Mouse (Mus musculus): ENCODE data around the gene Sla2.
"Not testable (repeated sequence)": the region's sequence is repeated elsewhere in the genome, so short reads cannot be mapped to it uniquely, and the experiment has no call there.

Sla2 gene

DNA sequence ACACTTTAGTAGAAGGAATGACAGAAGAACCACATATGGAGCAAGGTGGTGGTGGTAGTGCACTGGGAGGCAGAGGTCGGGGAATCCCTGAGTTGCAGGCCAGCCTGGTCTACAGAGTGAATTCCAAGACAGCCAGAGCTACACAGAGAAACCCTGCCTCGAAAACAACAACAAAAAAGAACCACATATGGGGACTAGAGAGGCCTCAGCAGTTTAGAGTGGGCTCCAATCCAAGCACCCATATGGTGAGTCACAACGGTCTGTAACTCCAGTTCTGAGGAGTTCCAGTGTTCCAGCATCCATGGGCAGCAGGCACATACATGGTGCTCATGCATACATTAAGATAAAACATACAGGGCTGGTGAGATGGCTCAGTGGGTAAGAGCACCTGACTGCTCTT is 22.5 kb downstream of the Sla2 start:
- DNase-seq (ENCODE audit: low spot score), result no peak

- DNase-seq (ENCODE audit: low spot score), result no peak
Measured at GRCm38 (mm10) chr2:156863487-156864160, 23.4 kb downstream of the Sla2 start.

GRCm38 (mm10) chr2:156862772-156863486 is 24.1 kb downstream of the Sla2 start, which contains the start of gene Rab5if:
Gene Rab5if, plus strand, starts transcription at chr2:156863128.
- DNase-seq (ENCODE audit: low spot score), result peak; percentile 83

- no peak for DNase-seq (ENCODE audit: low spot score)
Measured at GRCm38 (mm10) chr2:156862041-156862717, 24.8 kb downstream of the Sla2 start.

DNA sequence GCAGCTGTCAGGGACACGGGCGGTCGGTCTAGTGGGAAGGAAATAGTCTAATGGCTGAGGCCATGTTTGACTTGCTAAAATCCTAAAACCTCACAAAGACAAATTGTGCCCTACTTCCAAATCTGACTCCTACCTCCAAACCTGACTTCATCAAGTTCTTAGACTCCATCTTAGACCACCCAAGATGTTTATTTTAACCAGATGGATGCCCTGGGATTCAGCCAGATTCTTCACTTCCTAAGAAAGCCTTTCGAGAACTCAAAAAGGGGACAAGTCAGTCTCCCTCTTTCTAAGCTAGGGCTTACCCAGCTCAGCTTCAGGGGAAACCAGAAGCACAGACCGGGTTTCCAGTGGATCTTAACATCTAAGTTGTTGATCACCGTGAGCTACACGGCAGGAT is 28.3 kb downstream of the Sla2 start:
- DNase-seq (ENCODE audit: low spot score), result no peak

DNA sequence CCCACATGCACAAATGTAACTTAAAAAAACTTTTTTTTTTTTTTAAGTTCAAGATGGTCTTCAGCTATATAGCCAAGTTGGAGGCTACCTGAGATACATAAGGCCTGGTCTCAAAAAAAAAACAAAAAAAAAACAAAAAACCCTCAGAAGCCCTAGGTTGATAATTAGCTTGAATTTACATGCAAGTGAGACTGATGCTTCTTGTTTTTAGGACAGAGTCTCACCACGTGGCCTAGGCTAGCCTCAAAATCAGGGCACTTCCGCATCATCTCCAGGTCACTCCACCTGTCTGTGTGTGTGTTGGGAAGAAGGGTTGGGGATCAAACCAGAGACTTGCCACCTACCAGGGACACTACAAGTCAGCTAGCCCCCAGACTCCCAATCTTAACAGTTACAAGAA is 29.2 kb downstream of the Sla2 start, which contains the start of gene 4930518I15Rik:
Gene 4930518I15Rik (minus strand): TSS at position 112 of the 400 bp plus-strand sequence.
- no peak for DNase-seq (ENCODE audit: low spot score)

GRCm38 (mm10) chr2:156857385-156857791 is 29.6 kb downstream of the Sla2 start:
- no peak for DNase-seq (ENCODE audit: low spot score)

DNA sequence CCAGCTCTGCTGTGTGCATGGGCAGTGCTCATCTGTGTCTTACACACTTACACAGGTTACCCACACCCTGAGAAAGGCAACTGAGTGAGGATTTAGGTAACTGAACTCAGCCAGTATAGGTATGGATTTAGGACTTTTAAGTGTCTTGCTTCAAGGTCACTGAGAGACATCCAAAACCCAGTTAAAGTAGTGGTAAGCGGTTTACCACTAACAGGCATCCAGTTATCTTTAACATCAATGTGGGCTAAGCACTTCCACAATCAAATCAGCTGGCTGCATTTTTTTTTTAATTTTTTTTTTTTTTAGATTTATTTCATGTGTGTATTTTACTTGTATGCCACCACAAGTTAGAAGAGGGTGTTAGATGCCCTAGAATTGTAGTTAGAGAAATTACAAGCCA is 30.7 kb downstream of the Sla2 start:
- no peak for DNase-seq (ENCODE audit: low spot score)

- DNase-seq (ENCODE audit: low spot score), result not testable (repeated sequence)
Measured at GRCm38 (mm10) chr2:156853999-156854771, 32.8 kb downstream of the Sla2 start.

GRCm38 (mm10) chr2:156853584-156853983 is 33.4 kb downstream of the Sla2 start:
- DNase-seq (ENCODE audit: low spot score), result not testable (repeated sequence)

GRCm38 (mm10) chr2:156850505-156850904 is 36.5 kb downstream of the Sla2 start:
- DNase-seq (ENCODE audit: low spot score), result no peak

DNA sequence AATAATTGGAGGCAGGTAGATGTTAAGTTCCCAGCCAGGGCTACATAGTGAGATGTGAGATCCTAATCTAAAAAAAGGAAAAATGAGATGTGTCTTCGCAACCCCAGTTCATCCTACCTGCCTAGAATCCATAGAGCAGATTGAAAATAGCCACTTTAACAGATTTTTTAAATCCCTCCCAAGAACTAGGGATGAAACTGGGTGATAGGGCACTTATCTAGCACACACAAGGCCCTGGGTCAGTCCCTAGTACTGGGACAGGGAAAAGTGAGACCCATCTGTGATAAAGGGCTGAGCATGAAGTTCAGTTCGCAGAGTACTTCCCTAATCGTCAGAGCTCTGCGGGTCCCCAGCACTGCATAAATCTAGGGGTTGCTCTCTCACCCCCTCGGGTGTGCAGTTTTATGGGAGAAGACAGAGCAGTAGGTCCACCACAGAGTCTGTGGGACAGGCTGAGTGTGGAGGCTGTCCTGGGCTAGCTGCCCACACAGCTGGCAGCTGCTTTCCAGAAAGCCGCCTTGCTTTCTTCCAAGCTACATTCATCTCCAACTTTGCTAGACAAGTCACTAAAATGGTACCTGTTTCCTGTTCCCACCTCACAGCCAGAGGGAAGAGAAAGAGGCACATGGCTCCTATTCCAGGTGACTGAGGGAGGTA is 38.3 kb downstream of the Sla2 start:
- no peak for DNase-seq (ENCODE audit: low spot score)

DNA sequence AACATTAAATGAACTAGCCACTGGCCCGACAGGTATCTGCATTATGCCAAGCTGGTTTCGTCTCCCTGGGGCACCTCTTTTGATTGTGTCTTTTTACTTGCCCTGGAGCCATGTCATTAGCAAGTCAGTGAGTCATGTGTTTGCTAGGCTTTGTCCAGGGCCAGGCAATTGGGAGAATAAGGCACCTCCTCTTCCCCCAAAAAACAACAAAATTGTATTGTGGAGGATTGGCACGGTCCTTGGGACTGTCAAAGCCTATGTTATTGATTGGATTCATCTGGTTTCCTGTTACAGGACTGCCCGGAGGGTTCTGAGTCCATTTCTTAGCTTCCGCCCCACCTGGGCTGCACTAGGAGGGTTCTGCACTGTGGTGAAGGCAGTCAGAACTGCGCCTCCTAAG is 39.3 kb downstream of the Sla2 start:
- no peak for DNase-seq (ENCODE audit: low spot score)

- no peak for DNase-seq (ENCODE audit: low spot score)
Measured at GRCm38 (mm10) chr2:156844715-156845114, 42.3 kb downstream of the Sla2 start.

DNA sequence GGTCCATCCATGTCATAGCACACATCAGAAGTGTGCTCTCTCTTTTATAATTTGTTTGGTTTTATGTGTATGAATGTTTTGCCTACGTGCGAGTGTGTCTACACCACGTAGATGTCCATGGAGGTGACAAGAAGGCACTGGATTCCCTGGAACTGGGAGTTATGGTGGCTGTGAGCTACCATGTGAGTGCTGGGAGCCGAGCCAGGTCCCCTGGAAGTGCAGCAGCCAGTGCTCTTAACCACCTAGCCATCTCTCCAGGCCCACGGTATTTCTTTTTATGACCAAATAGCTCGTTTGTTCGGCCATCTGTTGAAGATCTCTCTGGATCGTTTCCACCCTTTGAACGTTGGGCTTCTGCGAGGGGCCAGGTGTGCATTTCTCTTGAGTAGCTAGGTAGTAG is 43.7 kb downstream of the Sla2 start:
- DNase-seq (ENCODE audit: low spot score), result no peak

DNA sequence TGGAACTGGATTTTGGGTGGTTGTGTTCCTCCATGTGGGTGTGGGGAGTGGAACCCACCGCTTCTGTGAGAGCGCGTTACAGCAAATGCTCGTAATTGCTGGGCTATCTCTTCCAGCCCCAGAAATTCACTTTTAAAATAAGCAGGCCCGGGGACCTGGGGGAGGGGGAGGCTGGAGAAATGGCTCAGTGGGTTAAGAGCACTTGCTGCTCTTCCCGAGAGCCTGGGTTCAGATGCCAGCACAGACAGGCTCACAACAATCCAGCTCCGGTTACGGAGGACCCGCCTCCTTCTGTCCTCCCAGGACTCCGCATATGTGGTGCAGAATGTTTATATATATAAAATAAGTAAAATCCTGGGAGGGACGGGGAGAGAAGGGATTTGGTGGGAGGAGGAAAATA is 44.3 kb downstream of the Sla2 start:
- no peak for DNase-seq (ENCODE audit: low spot score)

DNA sequence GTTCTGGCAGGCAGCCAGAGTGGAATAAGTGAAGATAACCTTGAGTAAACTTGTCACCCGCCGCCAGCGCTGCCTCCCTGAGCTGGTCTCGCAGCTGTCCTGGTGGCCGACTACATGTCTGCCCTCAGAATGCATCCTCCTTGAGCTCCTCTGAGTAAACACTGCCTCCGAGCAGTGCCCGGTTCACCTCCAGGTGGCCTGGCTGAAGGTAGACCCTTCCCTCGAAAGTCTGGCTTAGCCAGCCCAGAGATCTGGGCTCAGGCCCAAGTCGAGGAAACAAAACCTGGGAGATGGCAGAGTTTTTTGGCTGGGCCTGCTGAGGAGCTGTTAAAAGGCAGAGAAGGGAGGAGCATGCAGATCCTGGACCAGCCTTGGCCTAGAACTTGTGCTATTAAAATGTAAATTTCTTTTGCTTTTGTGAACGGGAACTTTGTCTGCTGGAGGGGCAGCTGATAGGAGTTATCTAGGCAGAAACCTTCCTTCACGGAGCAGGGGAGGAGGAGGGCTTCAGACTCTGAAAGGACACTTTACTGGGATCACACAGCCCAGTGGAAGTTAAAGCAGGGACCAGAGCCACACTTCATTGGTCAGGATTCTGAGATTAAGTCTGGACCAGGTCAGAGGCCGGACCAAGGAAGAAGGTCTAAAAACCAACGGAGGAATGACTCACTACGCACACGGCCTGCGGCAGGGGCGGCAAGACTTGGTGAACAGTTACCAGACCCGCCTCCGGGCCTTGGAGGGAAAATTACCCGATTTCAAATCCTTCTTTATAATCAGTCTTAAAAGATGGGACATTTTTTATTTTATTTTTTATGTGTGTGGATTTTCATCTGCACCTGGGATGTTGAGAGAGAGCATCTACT is 44.9 kb downstream of the Sla2 start:
- DNase-seq (ENCODE audit: low spot score), result no peak

DNA sequence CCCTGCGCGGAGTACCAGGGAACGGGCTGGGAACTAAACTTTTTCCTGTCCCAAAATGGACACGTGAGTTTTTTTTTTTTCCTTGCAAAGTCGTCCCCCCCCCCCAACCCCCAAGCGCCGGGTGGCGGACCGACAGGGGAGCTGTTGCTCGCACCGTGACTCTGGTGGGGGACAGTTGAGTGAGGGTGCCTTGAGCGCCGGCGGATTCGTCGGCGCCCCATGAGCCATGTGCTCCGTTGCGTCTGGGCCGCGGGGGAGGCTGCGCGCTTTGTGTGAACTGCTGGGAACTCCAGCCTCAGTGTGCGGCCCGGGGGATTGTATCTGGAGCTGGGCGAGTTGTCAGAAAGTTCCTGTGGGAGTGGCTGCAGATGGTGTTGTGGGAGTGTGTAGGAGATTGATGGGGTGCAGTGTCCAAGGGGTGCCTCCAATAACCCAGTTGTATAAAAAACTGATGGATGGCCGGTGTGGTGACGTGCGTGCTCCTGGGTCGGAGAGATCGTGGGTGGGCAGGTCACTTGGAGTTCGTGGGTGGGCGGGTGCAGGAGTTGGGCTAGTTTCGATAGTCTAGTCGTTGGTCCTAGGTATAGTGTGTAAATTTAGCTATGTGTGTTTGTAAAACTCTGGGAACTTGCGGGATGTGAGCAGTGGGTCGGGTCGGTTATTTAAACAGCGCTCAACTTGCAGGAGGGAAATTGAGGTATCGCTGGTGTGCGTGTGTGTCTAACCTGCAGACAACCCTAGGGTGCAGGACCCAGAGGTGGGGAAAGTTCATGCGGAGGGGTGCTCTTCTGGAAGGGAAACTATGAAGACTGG is 45.8 kb downstream of the Sla2 start:
- DNase-seq (ENCODE audit: low spot score), result no peak

DNA sequence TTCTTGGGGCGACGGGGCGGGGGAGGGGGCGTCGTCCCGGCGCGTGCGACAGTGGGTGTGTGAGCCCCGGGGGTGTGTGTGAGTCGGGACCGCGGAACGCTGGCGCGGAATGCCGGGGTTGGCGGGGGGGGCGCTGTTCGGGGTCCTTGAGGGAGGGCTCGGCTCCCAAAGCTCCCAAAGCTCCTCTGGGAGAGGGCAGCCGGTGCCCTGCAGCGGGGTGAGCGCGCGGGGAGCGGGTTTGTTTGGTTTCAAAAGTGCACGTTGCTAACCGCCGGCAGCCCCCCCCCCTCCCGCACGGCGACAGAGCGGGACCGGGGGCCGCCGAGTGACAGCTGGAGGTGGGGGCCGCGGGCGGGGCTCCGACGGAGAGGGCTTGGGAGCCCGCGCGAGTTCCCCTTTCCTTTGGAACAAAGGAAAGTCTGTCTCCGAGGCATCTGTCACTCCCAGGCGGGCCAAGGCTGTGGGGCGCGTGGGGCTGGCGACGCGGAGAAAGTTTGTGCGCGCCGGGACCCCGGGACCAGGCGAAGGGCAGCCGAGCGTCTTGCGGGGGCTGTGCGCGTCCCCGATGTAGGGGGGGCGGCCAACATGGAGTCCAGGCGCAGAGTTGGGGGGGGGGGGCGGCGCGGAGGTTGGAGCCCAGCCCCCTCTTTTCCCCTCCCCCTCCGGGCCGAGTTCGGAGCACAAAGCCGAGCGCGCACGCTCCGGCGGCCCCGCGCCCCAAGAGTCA is 46.5 kb downstream of the Sla2 start:
- no peak for DNase-seq (ENCODE audit: low spot score)

All from layer of hippocampus, adult 9-10 months (tissue).